Mouse (Mus musculus) forebrain, embryonic 13.5 days (tissue): ENCODE measurements around the gene Uggt1. TPM values are rescaled to one million over a fixed set of nuclear protein-coding genes. Genes with fewer than 3 reads are reported as not detected.

Source experiments
- ATAC-seq: fragments of 200-750 bp; cut with Nextera tagmentation; 2 replicates; pipeline ENCODE4 v1.8.0; 2017
- H3K27ac ChIP-seq: fragments of 300-500 bp; sonication (generic); 2 replicates; pipeline ENCODE4 v1.5.1; 2015; ENCODE audit warnings: inconsistent platforms, mild to moderate bottlenecking, moderate library complexity
- H3K27me3 ChIP-seq: fragments of 300-500 bp; sonication (generic); 2 replicates; pipeline ENCODE4 v1.6.1; 2015; ENCODE audit warnings: mild to moderate bottlenecking, inconsistent platforms
- H3K36me3 ChIP-seq: fragments of 300-500 bp; sonication (generic); 2 replicates; pipeline ENCODE4 v1.6.1; 2015; ENCODE audit warnings: mild to moderate bottlenecking, inconsistent platforms; ENCODE audit not compliant: poor library complexity, severe bottlenecking
- H3K4me1 ChIP-seq: fragments of 300-500 bp; sonication (generic); 2 replicates; pipeline ENCODE4 v1.6.1; 2015; ENCODE audit warnings: inconsistent platforms
- H3K4me2 ChIP-seq: fragments of 300-500 bp; sonication (generic); 2 replicates; pipeline ENCODE4 v1.6.1; 2015; ENCODE audit warnings: inconsistent platforms, mild to moderate bottlenecking, moderate library complexity
- H3K4me3 ChIP-seq: fragments of 300-500 bp; sonication (generic); 2 replicates; pipeline ENCODE4 v1.5.1; 2015; ENCODE audit warnings: mild to moderate bottlenecking, inconsistent platforms
- H3K9ac ChIP-seq: fragments of 300-500 bp; sonication (generic); 2 replicates; pipeline ENCODE4 v1.6.1; 2015; ENCODE audit warnings: mild to moderate bottlenecking, inconsistent platforms
- H3K9me3 ChIP-seq: fragments of 300-500 bp; sonication (generic); replicated peaks from 2 replicates; pipeline ENCODE4 v1.6.1; 2016; ENCODE audit warnings: inconsistent platforms
- WGBS: fragments of 180-500 bp; shearing (Covaris S2); methylation state at CpG from one replicate; pipeline ENCODE4 v1.1.7; 2015; 5-methylcytosine and 5-hydroxymethylcytosine counted together
- polyA plus RNA-seq: library from polyadenylated mRNA; unstranded; fragments of >200 nt; fragmentation: Nextera tagmentation; extraction: Ambion mirVana; gene quantifications from 2 replicates; pipeline ENCODE4 v1.2.1, GENCODE M21; 2015

Gene Uggt1
- polyA plus RNA-seq, 1 experiment from 2014 or later: 47.4 TPM

GRCm38 (mm10) chr1:36149411-36149810 lies 95.1 kb downstream of the Uggt1 start:
- H3K36me3 ChIP-seq: peaks cover 85% of the 10 kb centered on the region
- H3K27ac ChIP-seq: no peak overlapping the region
- no peaks in the 10 kb centered on the region for H3K9me3 ChIP-seq
- no peak overlapping the region for H3K9ac ChIP-seq
- 61% methylated on average over 1 of the region's 1 CpGs for WGBS
- no peak overlapping the region for H3K4me3 ChIP-seq
- H3K4me2 ChIP-seq: no peak overlapping the region
- ATAC-seq: no peak
- no peaks in the 10 kb centered on the region for H3K27me3 ChIP-seq
- no peaks in the 10 kb centered on the region for H3K4me1 ChIP-seq

- no peak overlapping the region for H3K4me2 ChIP-seq
- ATAC-seq: no peak
- no peak overlapping the region for H3K4me3 ChIP-seq
- WGBS: 75% methylated on average over 2 of the region's 2 CpGs
- no peak overlapping the region for H3K9ac ChIP-seq
- no peaks in the 10 kb centered on the region for H3K9me3 ChIP-seq
- peaks cover 85% of the 10 kb centered on the region for H3K36me3 ChIP-seq
- H3K27me3 ChIP-seq: no peaks in the 10 kb centered on the region
- H3K27ac ChIP-seq: no peak overlapping the region
- no peaks in the 10 kb centered on the region for H3K4me1 ChIP-seq
These were observed 95.7 kb downstream of the Uggt1 start for GRCm38 (mm10) chr1:36148809-36149208.

DNA sequence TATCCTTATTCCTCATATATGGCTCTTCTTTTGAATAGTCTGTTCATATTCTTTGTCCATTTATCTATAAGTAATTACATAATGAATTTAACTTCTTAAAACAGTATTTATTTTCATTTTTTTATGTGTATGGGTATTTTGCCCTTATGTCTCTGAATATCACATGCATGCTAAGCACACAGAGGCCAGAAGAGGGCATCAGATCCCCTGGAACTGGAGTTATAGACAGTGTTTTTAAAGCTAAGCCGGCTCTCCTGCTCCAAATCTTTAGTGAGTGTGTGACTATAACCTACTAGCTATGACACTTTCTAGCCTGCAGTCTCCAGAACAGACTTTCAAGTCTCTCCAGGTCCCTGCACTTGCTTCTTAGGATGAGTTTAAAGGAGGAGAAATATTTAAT lies 99.5 kb downstream of the Uggt1 start:
- H3K27ac ChIP-seq: no peak overlapping the region
- WGBS: 39% methylated on average over 1 of the region's 1 CpGs
- peaks cover 80% of the 10 kb centered on the region for H3K36me3 ChIP-seq
- no peaks in the 10 kb centered on the region for H3K9me3 ChIP-seq
- no peaks in the 10 kb centered on the region for H3K27me3 ChIP-seq
- no peak overlapping the region for H3K4me2 ChIP-seq
- no peaks in the 10 kb centered on the region for H3K4me1 ChIP-seq
- H3K4me3 ChIP-seq: no peak overlapping the region
- H3K9ac ChIP-seq: no peak overlapping the region
- ATAC-seq: no peak

DNA sequence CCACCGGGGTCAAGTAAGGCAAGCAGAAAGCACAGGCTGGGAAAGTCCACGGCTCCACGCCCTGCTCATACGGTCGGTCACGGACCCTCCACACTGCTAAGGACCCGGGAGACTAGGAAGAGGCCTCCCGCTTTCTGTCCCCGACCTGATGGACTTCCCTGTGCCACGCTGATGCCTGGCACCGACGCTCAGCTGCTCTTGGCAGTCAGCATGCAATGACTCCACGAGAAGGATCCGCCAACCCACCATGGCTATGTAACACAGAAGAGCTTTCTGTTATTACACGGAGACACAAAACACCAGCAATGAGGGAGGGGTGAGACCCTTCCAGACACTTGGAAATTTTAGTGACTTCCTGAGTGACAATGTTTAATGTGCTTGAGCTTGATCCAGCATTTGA lies 104.2 kb downstream of the Uggt1 start:
- Histone ChIP-seq H3K4me2 (no peak overlapping the region), H3K9me3 (no peaks in the 10 kb centered on the region), H3K27ac (no peak overlapping the region), H3K27me3 (no peaks in the 10 kb centered on the region), H3K36me3 (peaks cover 39% of the 10 kb centered on the region), H3K4me1 (no peaks in the 10 kb centered on the region), H3K4me3 (no peak overlapping the region), H3K9ac (no peak overlapping the region)
- no peak for ATAC-seq
- WGBS: 94% methylated on average over 15 of the region's 15 CpGs

DNA sequence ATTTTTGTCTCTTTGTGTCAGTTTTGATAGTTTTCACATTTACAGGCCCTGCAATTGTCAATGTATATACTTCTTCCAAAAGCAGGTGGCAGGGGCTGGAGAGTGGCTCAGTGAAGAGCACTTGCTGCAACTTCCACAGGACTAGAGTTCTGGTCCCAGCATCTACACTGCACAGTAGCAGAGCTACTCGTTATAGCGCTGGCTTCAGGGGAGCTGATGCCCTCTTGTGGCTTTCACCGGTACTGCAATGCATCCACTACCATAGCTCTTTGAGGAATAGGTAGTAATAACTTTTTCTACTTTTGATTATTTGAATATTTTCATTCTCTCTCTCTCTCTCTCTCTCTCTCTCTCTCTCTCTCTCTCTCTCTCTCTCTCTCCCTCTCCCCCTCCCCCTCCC lies 109.9 kb downstream of the Uggt1 start:
- H3K4me1 ChIP-seq: no peaks in the 10 kb centered on the region
- peak; percentile 71 for ATAC-seq
- H3K4me3 ChIP-seq: no peak overlapping the region
- no peaks in the 10 kb centered on the region for H3K27me3 ChIP-seq
- H3K36me3 ChIP-seq: no peaks in the 10 kb centered on the region
- H3K27ac ChIP-seq: no peak overlapping the region
- 0% methylated on average over 3 of the region's 3 CpGs for WGBS
- H3K4me2 ChIP-seq: no peak overlapping the region
- no peaks in the 10 kb centered on the region for H3K9me3 ChIP-seq
- H3K9ac ChIP-seq: no peak overlapping the region

DNA sequence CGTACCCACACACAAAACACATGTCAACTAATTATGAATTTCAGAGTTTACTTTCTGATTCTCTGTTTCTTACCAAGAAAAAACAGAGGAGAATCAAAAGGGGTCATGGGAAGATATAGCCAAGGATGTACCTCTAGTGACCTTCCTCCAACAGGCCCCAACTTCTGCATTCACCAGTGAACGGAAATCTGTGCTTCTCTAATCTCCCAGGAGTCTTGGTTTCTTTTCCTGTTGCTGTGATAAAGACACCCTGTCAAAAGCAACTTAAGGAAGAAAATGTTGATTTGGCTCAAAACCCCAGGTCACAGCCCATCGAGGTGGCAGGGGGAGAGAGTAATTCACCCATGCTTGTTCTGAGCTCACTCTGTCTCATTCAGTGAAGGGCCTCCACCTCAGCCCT lies 110.9 kb downstream of the Uggt1 start:
- WGBS: 75% methylated on average over 3 of the region's 3 CpGs
- H3K9ac ChIP-seq: no peak overlapping the region
- no peaks in the 10 kb centered on the region for H3K36me3 ChIP-seq
- no peak overlapping the region for H3K4me2 ChIP-seq
- no peak overlapping the region for H3K27ac ChIP-seq
- ATAC-seq: no peak
- no peaks in the 10 kb centered on the region for H3K9me3 ChIP-seq
- no peaks in the 10 kb centered on the region for H3K4me1 ChIP-seq
- no peaks in the 10 kb centered on the region for H3K27me3 ChIP-seq
- H3K4me3 ChIP-seq: no peak overlapping the region

DNA sequence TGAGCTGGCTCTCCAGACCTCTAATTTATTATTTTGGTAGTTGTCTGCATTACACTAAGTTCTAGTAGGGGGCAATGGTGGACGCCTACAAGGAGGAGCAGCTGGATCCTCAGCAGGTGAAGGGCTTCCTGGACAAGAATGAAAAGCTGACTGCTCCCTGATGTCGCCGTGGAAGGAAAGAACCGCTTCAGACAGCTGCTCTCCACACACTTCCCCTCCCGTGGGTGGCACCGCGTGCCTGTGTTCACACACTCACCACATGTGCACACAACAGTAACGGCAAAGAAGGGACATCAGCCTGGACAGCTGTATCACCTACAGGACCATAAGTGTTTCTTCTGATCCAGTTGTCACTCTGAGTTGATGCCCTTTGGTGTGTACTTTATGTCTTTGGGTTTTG lies 111.5 kb downstream of the Uggt1 start:
- Histone ChIP-seq H3K4me3 (no peak overlapping the region), H3K9ac (no peak overlapping the region), H3K27ac (no peak overlapping the region), H3K27me3 (no peaks in the 10 kb centered on the region), H3K9me3 (no peaks in the 10 kb centered on the region), H3K4me2 (no peak overlapping the region), H3K4me1 (no peaks in the 10 kb centered on the region), H3K36me3 (no peaks in the 10 kb centered on the region)
- ATAC-seq: no peak
- WGBS: 81% methylated on average over 8 of the region's 8 CpGs

GRCm38 (mm10) chr1:36132211-36132610 lies 112.3 kb downstream of the Uggt1 start:
- no peaks in the 10 kb centered on the region for H3K27me3 ChIP-seq
- WGBS: 73% methylated on average over 4 of the region's 4 CpGs
- no peak for ATAC-seq

GRCm38 (mm10) chr1:36131766-36132165 lies 112.8 kb downstream of the Uggt1 start:
- H3K36me3 ChIP-seq: no peaks in the 10 kb centered on the region
- no peak overlapping the region for H3K4me3 ChIP-seq
- no peak for ATAC-seq
- no peak overlapping the region for H3K4me2 ChIP-seq
- no peaks in the 10 kb centered on the region for H3K27me3 ChIP-seq
- H3K4me1 ChIP-seq: no peaks in the 10 kb centered on the region
- 76% methylated on average over 8 of the region's 8 CpGs for WGBS
- H3K27ac ChIP-seq: no peak overlapping the region
- H3K9me3 ChIP-seq: no peaks in the 10 kb centered on the region
- H3K9ac ChIP-seq: no peak overlapping the region

More at GRCm38 (mm10) chr1:36132211-36132610, 112.3 kb downstream of the Uggt1 start:
- H3K9me3 ChIP-seq: no peaks in the 10 kb centered on the region
- no peak overlapping the region for H3K27ac ChIP-seq
- no peak overlapping the region for H3K4me2 ChIP-seq
- no peaks in the 10 kb centered on the region for H3K4me1 ChIP-seq
- no peak overlapping the region for H3K4me3 ChIP-seq
- no peak overlapping the region for H3K9ac ChIP-seq
- H3K36me3 ChIP-seq: no peaks in the 10 kb centered on the region

- Histone ChIP-seq H3K4me2 (no peak overlapping the region), H3K36me3 (no peaks in the 10 kb centered on the region), H3K4me1 (no peaks in the 10 kb centered on the region), H3K27ac (no peak overlapping the region), H3K27me3 (no peaks in the 10 kb centered on the region), H3K9ac (no peak overlapping the region), H3K9me3 (no peaks in the 10 kb centered on the region), H3K4me3 (no peak overlapping the region)
- WGBS: 59% methylated on average over 4 of the region's 4 CpGs
- no peak for ATAC-seq
These were observed 113.4 kb downstream of the Uggt1 start for GRCm38 (mm10) chr1:36131154-36131553.

DNA sequence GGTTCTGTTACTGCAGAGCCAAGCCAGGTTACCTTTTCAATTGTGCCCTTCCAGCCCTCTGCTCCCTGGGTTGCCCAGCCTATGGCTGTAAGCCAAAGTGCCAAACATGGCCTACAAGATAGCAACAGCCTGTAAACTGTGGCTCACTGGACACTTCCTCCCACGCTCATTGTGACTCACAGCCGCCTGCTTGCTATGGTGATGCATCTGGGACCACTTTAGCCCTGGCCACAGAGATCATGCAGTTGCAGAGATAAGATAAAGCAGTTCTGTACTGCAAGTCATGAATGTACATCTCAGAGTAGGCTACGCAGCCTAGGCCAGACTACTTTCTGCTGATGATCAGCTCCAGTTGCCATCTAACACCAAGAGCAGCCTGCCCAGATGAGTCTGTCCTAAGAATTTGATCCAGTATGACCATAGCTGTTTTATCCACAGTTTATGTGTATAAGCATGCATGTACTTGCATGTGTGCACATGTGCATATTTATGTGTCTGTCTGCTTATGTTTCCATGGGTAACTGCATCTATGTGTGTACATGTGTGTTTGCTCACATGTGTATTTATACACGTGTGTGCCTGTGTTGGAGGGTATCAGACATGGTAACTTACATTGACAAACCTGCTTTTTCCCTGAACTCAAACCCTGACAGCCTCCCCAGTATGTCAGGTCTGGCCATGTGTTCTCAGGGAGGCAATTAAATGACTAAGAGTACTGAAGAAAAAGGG lies 114.0 kb downstream of the Uggt1 start:
- Histone ChIP-seq H3K9me3 (no peaks in the 10 kb centered on the region), H3K4me3 (no peak overlapping the region), H3K4me1 (no peaks in the 10 kb centered on the region), H3K36me3 (no peaks in the 10 kb centered on the region), H3K27me3 (no peaks in the 10 kb centered on the region), H3K4me2 (no peak overlapping the region), H3K27ac (no peak overlapping the region), H3K9ac (no peak overlapping the region)
- ATAC-seq: no peak
- WGBS: 93% methylated on average over 4 of the region's 4 CpGs

GRCm38 (mm10) chr1:36129881-36130280 lies 114.6 kb downstream of the Uggt1 start:
- no peaks in the 10 kb centered on the region for H3K27me3 ChIP-seq
- H3K9ac ChIP-seq: no peak overlapping the region
- no peaks in the 10 kb centered on the region for H3K36me3 ChIP-seq
- H3K4me3 ChIP-seq: no peak overlapping the region
- H3K27ac ChIP-seq: no peak overlapping the region
- ATAC-seq: no peak
- H3K4me1 ChIP-seq: no peaks in the 10 kb centered on the region
- WGBS: 96% methylated on average over 8 of the region's 8 CpGs
- no peaks in the 10 kb centered on the region for H3K9me3 ChIP-seq
- H3K4me2 ChIP-seq: no peak overlapping the region

DNA sequence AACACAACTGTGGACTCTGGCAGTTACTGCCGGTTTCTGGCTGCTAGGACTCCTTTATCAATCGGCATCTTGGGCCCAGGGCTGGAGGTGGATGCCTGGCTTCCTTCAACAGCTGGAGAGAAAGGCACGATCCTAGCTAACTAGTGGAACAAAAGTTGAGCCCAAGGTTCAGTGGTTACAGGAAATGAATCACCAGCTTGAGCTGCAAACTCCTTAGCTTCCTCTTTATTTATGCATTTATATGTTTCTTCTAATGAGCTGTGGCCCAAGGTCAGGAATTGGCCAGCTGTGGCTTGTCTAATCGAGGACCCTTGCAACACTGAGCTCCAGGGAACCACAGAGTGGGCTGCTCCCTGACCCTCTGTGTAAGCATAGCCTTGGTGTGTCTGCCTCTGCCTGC lies 115.4 kb downstream of the Uggt1 start:
- H3K36me3 ChIP-seq: no peaks in the 10 kb centered on the region
- no peak overlapping the region for H3K9ac ChIP-seq
- no peak for ATAC-seq
- no peaks in the 10 kb centered on the region for H3K27me3 ChIP-seq
- no peaks in the 10 kb centered on the region for H3K9me3 ChIP-seq
- H3K4me1 ChIP-seq: no peaks in the 10 kb centered on the region
- WGBS: 77% methylated on average over 4 of the region's 4 CpGs
- no peak overlapping the region for H3K27ac ChIP-seq
- H3K4me2 ChIP-seq: no peak overlapping the region
- H3K4me3 ChIP-seq: no peak overlapping the region
